Mouse (Mus musculus) hematopoietic stem cell, adult 5-6 weeks (primary cell): ENCODE measurements at regions not wholly inside any gene's neighbourhood (a gene's known extent, or its start where the extent isn't known, plus 50 kb on each side); places are given as distances from the start of the nearest gene placed in this dataset.

Experiments
- ATAC-seq, 2 experiments: fragments of 125-278 bp in 1 of 2; replicated peaks in 1 of 2; 2 replicates each; pipeline ENCODE4 v1.8.0; 2016 to 2017; ENCODE audit warnings: inconsistent platforms in 2 of 2, mild to moderate bottlenecking in 2 of 2, moderate number of reproducible peaks in 2 of 2, low read depth in 1 of 2, moderate TSS enrichment in 1 of 2; ENCODE audit not compliant: low FRiP score in 2 of 2, poor library complexity in 2 of 2, severe bottlenecking in 2 of 2, insufficient read depth in 1 of 2, low TSS enrichment in 1 of 2

DNA sequence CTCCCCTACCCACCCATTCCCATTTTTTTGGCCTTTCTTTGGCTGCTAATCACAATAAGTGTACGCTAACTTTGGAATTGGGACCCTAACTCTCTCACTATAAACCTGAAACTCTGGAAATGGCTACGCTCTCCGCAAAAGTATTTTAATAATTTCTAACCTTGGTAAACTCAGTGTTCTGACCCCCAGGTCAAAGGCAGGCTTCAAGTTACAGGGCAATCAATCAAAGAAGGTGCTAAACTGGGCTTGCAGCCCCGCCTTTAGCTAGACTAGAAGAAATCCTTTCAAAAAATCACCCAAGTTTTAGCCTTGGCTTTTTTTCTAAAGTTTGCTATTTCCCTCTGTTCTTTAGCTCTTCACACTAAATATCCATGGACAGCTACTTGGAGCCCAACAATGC is 72.4 kb upstream of the Spag17 start:
- no peak for ATAC-seq

DNA sequence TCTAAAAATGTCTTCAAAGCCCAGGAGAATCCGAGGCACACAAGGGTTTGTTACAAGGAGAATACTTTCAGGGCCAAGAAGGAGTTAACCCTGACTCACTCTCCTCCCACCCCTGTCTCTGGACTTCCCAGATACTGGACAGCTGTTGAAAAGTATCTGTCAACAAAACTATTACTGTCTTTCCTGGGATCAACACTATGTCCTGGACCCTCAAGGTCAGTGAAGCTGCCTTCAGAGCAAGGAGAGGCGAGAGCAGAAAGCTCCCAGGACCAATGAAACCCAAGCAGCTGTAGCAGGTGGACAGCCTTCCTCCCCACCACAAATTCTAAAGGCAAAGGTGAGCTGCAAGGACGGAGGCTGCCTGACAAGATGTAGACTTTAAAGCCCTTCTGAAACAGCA is 70.1 kb upstream of the Spag17 start:
- no peak for ATAC-seq

DNA sequence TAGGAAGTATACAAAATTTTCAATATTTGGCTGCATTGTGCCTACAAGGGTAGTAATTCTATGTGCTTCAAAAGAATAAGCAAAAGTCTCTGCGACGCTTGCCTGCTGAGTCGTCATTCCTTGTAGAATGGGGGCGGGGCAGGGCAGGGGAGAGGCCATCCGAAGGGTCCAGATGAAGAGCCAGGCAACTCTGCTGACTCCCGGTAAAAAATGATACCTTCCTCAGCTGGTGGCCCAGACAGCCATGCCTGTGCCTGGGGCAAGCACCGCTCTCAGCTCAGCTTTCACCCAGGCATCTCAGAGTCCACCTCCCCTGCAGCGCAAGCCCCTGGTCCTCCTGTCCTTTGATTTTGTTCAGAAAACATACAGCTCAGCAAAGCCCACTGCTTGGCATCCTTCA is 67.2 kb upstream of the Spag17 start:
- ATAC-seq, result no peak

DNA sequence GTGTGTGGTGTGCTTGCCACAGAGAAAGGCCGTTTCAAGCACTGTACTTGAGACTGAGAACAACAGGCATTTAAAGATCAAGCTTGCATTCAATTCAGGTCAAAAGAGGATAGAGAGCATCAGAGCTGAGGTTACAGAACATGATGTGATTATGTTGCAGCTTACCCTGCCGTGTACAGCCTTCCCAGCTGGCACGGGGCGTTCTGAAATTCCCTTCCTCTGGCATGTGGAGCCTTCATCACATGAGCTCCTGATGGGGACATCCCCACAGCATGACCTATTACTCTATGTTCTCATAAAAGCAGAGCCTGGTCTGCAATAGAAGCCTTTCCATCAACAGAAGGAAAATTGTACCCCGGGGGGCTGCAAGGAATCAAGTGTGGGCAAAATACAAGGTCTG is 62.5 kb upstream of the Spag17 start:
- ATAC-seq, result no peak

DNA sequence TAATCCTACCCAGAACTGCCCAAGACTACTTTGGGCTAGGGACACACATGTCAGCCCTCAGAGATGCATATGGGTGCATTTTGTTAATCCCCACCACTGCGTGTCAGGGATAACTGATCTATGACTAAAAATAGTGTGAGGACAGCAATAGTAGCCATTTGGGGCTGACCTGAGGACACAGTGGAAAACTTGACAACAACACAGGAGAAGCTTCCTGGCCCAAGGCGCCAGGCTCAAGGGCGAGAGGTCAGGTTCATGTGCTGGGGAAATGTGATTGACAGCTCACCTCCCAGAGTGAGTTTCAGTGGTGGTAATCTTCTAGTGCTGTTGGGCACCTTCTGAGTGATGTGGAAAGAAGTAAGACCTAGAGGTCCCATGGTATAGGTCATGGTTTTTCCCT is 62.0 kb upstream of the Spag17 start:
- ATAC-seq, result no peak
